Mouse (Mus musculus): Measurements from ENCODE around the gene Hspa1a.
"Not testable (repeated sequence)": the region's sequence is repeated elsewhere in the genome, so short reads cannot be mapped to it uniquely, and the experiment has no call there.

Gene Hspa1a

GRCm38 (mm10) chr17:34969822-34970221, 2.1 kb downstream of the Hspa1a start, which contains the start of gene Gm20481:
Gm20481 (plus strand) TSS chr17:34969912.
- not testable (repeated sequence) for DNase-seq (ENCODE audit: inconsistent ontology term)

- DNase-seq (ENCODE audit: inconsistent ontology term): no peak
These were observed 6.3 kb downstream of the Hspa1a start for GRCm38 (mm10) chr17:34965627-34966026.

GRCm38 (mm10) chr17:34964640-34965049, 7.3 kb downstream of the Hspa1a start:
- no peak for DNase-seq (ENCODE audit: inconsistent ontology term)

- DNase-seq (ENCODE audit: inconsistent ontology term): no peak
These were observed 9.1 kb downstream of the Hspa1a start for GRCm38 (mm10) chr17:34962841-34963240.

GRCm38 (mm10) chr17:34962125-34962524, 9.8 kb downstream of the Hspa1a start:
- DNase-seq (ENCODE audit: inconsistent ontology term): no peak

- peak; percentile 63 for DNase-seq (ENCODE audit: inconsistent ontology term)
These were observed 11.1 kb downstream of the Hspa1a start for GRCm38 (mm10) chr17:34960702-34961493.

GRCm38 (mm10) chr17:34959881-34960515, 12.0 kb downstream of the Hspa1a start:
- DNase-seq (ENCODE audit: inconsistent ontology term): no peak

GRCm38 (mm10) chr17:34959130-34959778, 12.7 kb downstream of the Hspa1a start, which contains the start of gene Hspa1b:
Hspa1b (minus strand) TSS chr17:34959238.
- DNase-seq (ENCODE audit: inconsistent ontology term): peak; percentile 90

GRCm38 (mm10) chr17:34958734-34959129, 13.2 kb downstream of the Hspa1a start:
- DNase-seq (ENCODE audit: inconsistent ontology term): not testable (repeated sequence)

GRCm38 (mm10) chr17:34957966-34958365, 14.0 kb downstream of the Hspa1a start:
- DNase-seq (ENCODE audit: inconsistent ontology term): not testable (repeated sequence)

GRCm38 (mm10) chr17:34957291-34957690, 14.7 kb downstream of the Hspa1a start:
- not testable (repeated sequence) for DNase-seq (ENCODE audit: inconsistent ontology term)

GRCm38 (mm10) chr17:34956340-34956739, 15.6 kb downstream of the Hspa1a start:
- no peak for DNase-seq (ENCODE audit: inconsistent ontology term)

- no peak for DNase-seq (ENCODE audit: inconsistent ontology term)
These were observed 16.1 kb downstream of the Hspa1a start for GRCm38 (mm10) chr17:34955884-34956283.

- no peak for DNase-seq (ENCODE audit: inconsistent ontology term)
These were observed 17.1 kb downstream of the Hspa1a start for GRCm38 (mm10) chr17:34954831-34955230.

GRCm38 (mm10) chr17:34953904-34954303, 18.1 kb downstream of the Hspa1a start:
- no peak for DNase-seq (ENCODE audit: inconsistent ontology term)

GRCm38 (mm10) chr17:34953258-34953657, 18.7 kb downstream of the Hspa1a start:
- no peak for DNase-seq (ENCODE audit: inconsistent ontology term)

GRCm38 (mm10) chr17:34952378-34953040, 19.4 kb downstream of the Hspa1a start:
- peak; percentile 85 for DNase-seq (ENCODE audit: inconsistent ontology term)

- DNase-seq (ENCODE audit: inconsistent ontology term): no peak
These were observed 20.1 kb downstream of the Hspa1a start for GRCm38 (mm10) chr17:34951636-34952377.

- no peak for DNase-seq (ENCODE audit: inconsistent ontology term)
These were observed 21.2 kb downstream of the Hspa1a start for GRCm38 (mm10) chr17:34950514-34951455.

- DNase-seq (ENCODE audit: inconsistent ontology term): no peak
These were observed 22.4 kb downstream of the Hspa1a start for GRCm38 (mm10) chr17:34949553-34949969.

All from Muller cell, postnatal 12 days (primary cell).